Mouse (Mus musculus) forebrain, embryonic 12.5 days (tissue): ENCODE measurements around the gene Xpc. TPM values are rescaled to one million over a fixed set of nuclear protein-coding genes. Genes with fewer than 3 reads are reported as not detected.

Experiments
- ATAC-seq: fragments of 200-750 bp; cut with Nextera tagmentation; 2 replicates; pipeline ENCODE4 v1.8.0; 2017; ENCODE audit warnings: moderate TSS enrichment; ENCODE audit not compliant: low FRiP score
- H3K27ac ChIP-seq: fragments of 300-500 bp; sonication (generic); 2 replicates; pipeline ENCODE4 v1.5.1; 2016; ENCODE audit warnings: mild to moderate bottlenecking
- H3K27me3 ChIP-seq: fragments of 300-500 bp; sonication (generic); 2 replicates; pipeline ENCODE4 v1.6.1; 2016; ENCODE audit warnings: mild to moderate bottlenecking
- H3K36me3 ChIP-seq: fragments of 300-500 bp; sonication (generic); replicated peaks from 2 replicates; pipeline ENCODE4 v1.6.1; 2016; ENCODE audit warnings: mild to moderate bottlenecking
- H3K4me1 ChIP-seq: fragments of 300-500 bp; sonication (generic); 2 replicates; pipeline ENCODE4 v1.6.1; 2016
- H3K4me2 ChIP-seq: fragments of 300-500 bp; sonication (generic); 2 replicates; pipeline ENCODE4 v1.6.1; 2016; ENCODE audit warnings: mild to moderate bottlenecking, moderate library complexity
- H3K4me3 ChIP-seq: fragments of 300-500 bp; sonication (generic); replicated peaks from 2 replicates; pipeline ENCODE4 v1.5.1; 2016; ENCODE audit warnings: mild to moderate bottlenecking
- H3K9ac ChIP-seq: fragments of 300-500 bp; sonication (generic); 2 replicates; pipeline ENCODE4 v1.6.1; 2016; ENCODE audit warnings: mild to moderate bottlenecking
- H3K9me3 ChIP-seq: fragments of 300-500 bp; sonication (generic); 2 replicates; pipeline ENCODE4 v1.6.1; 2016
- WGBS: fragments of 180-500 bp; shearing (Covaris S2); methylation state at CpG from one replicate; pipeline ENCODE4 v1.1.7; 2016; 5-methylcytosine and 5-hydroxymethylcytosine counted together
- polyA plus RNA-seq: library from polyadenylated mRNA; unstranded; fragments of >200 nt; fragmentation: Nextera tagmentation; extraction: Ambion mirVana; gene quantifications from 2 replicates; pipeline ENCODE4 v1.2.1, GENCODE M21; 2016

Gene Xpc
- polyA plus RNA-seq, result 24.4 and 26.7 TPM in 2 replicates

- peak within 1 kb of the TSS; percentile 76 for H3K4me2 ChIP-seq
- H3K27ac ChIP-seq, result peak within 1 kb of the TSS; percentile 59
- peak within 1 kb of the TSS; percentile 90 for H3K9ac ChIP-seq
- peak; percentile 98 for ATAC-seq
- WGBS, result under 1% methylated on average over 80 of the region's 80 CpGs
- H3K4me3 ChIP-seq, result peak within 1 kb of the TSS; percentile 80
- H3K27me3 ChIP-seq, result no peaks in the 10 kb centered on the region
- H3K36me3 ChIP-seq, result peaks cover 32% of the 10 kb centered on the region
- H3K9me3 ChIP-seq, result no peaks in the 10 kb centered on the region
- peaks cover 21% of the 10 kb centered on the region for H3K4me1 ChIP-seq
Observed at GRCm38 (mm10) chr6:91515545-91516449, at the start of gene Xpc, which contains the start of gene Lsm3. Gene Xpc (minus strand): TSS chr6:91515888. Gene Lsm3 (plus strand): TSS chr6:91515928.

GRCm38 (mm10) chr6:91563031-91563430, 47.3 kb upstream of the Xpc start:
- no peak overlapping the region for H3K9ac ChIP-seq
- H3K36me3 ChIP-seq, result no peaks in the 10 kb centered on the region
- 82% methylated on average over 3 of the region's 3 CpGs for WGBS
- no peaks in the 10 kb centered on the region for H3K4me1 ChIP-seq
- H3K27ac ChIP-seq, result no peak overlapping the region
- no peak for ATAC-seq
- H3K4me3 ChIP-seq, result no peak overlapping the region
- no peaks in the 10 kb centered on the region for H3K27me3 ChIP-seq
- no peak overlapping the region for H3K4me2 ChIP-seq
- H3K9me3 ChIP-seq, result no peaks in the 10 kb centered on the region

GRCm38 (mm10) chr6:91560186-91560585, 44.5 kb upstream of the Xpc start:
- Histone ChIP-seq H3K36me3 (no peaks in the 10 kb centered on the region), H3K4me3 (no peak overlapping the region), H3K4me1 (no peaks in the 10 kb centered on the region), H3K9ac (no peak overlapping the region), H3K4me2 (no peak overlapping the region), H3K27ac (no peak overlapping the region), H3K27me3 (no peaks in the 10 kb centered on the region), H3K9me3 (no peaks in the 10 kb centered on the region)
- 97% methylated on average over 3 of the region's 3 CpGs for WGBS
- ATAC-seq, result no peak

GRCm38 (mm10) chr6:91559371-91559770, 43.7 kb upstream of the Xpc start:
- no peaks in the 10 kb centered on the region for H3K4me1 ChIP-seq
- no peak for ATAC-seq
- H3K9ac ChIP-seq, result no peak overlapping the region
- no peak overlapping the region for H3K27ac ChIP-seq
- WGBS, result 84% methylated on average over 4 of the region's 4 CpGs
- H3K4me2 ChIP-seq, result no peak overlapping the region
- no peaks in the 10 kb centered on the region for H3K27me3 ChIP-seq
- H3K4me3 ChIP-seq, result no peak overlapping the region
- H3K9me3 ChIP-seq, result no peaks in the 10 kb centered on the region
- no peaks in the 10 kb centered on the region for H3K36me3 ChIP-seq

- Histone ChIP-seq H3K4me2 (no peak overlapping the region), H3K4me1 (no peaks in the 10 kb centered on the region), H3K36me3 (no peaks in the 10 kb centered on the region), H3K27ac (no peak overlapping the region), H3K4me3 (no peak overlapping the region), H3K9ac (no peak overlapping the region), H3K9me3 (no peaks in the 10 kb centered on the region), H3K27me3 (no peaks in the 10 kb centered on the region)
- 78% methylated on average over 1 of the region's 1 CpGs for WGBS
- no peak for ATAC-seq
Observed at GRCm38 (mm10) chr6:91558565-91558964, 42.9 kb upstream of the Xpc start.

GRCm38 (mm10) chr6:91552693-91553092, 37.0 kb upstream of the Xpc start:
- no peak for ATAC-seq
- no peaks in the 10 kb centered on the region for H3K9me3 ChIP-seq
- H3K36me3 ChIP-seq, result no peaks in the 10 kb centered on the region
- H3K9ac ChIP-seq, result no peak overlapping the region
- no peaks in the 10 kb centered on the region for H3K27me3 ChIP-seq
- no peak overlapping the region for H3K4me3 ChIP-seq
- no peak overlapping the region for H3K27ac ChIP-seq
- 68% methylated on average over 3 of the region's 3 CpGs for WGBS
- H3K4me2 ChIP-seq, result no peak overlapping the region
- no peaks in the 10 kb centered on the region for H3K4me1 ChIP-seq

- no peak for ATAC-seq
- no peaks in the 10 kb centered on the region for H3K4me1 ChIP-seq
- H3K27me3 ChIP-seq, result no peaks in the 10 kb centered on the region
- 97% methylated on average over 3 of the region's 3 CpGs for WGBS
- no peak overlapping the region for H3K4me3 ChIP-seq
- no peaks in the 10 kb centered on the region for H3K9me3 ChIP-seq
- no peak overlapping the region for H3K9ac ChIP-seq
- no peaks in the 10 kb centered on the region for H3K36me3 ChIP-seq
- H3K4me2 ChIP-seq, result no peak overlapping the region
- H3K27ac ChIP-seq, result no peak overlapping the region
Observed at GRCm38 (mm10) chr6:91551671-91552070, 36.0 kb upstream of the Xpc start.

- H3K36me3 ChIP-seq, result no peaks in the 10 kb centered on the region
- no peak for ATAC-seq
- no peak overlapping the region for H3K27ac ChIP-seq
- no peaks in the 10 kb centered on the region for H3K27me3 ChIP-seq
- H3K4me3 ChIP-seq, result no peak overlapping the region
- no peak overlapping the region for H3K4me2 ChIP-seq
- no peaks in the 10 kb centered on the region for H3K9me3 ChIP-seq
- H3K4me1 ChIP-seq, result no peaks in the 10 kb centered on the region
- H3K9ac ChIP-seq, result no peak overlapping the region
- WGBS, result 78% methylated on average over 5 of the region's 5 CpGs
Observed at GRCm38 (mm10) chr6:91549621-91550020, 33.9 kb upstream of the Xpc start.

- no peaks in the 10 kb centered on the region for H3K4me1 ChIP-seq
- no peak overlapping the region for H3K4me2 ChIP-seq
- H3K27ac ChIP-seq, result no peak overlapping the region
- no peak for ATAC-seq
- no peaks in the 10 kb centered on the region for H3K36me3 ChIP-seq
- 60% methylated on average over 1 of the region's 1 CpGs for WGBS
- no peak overlapping the region for H3K9ac ChIP-seq
- no peak overlapping the region for H3K4me3 ChIP-seq
- H3K27me3 ChIP-seq, result no peaks in the 10 kb centered on the region
- H3K9me3 ChIP-seq, result no peaks in the 10 kb centered on the region
Observed at GRCm38 (mm10) chr6:91547313-91547712, 31.6 kb upstream of the Xpc start.

GRCm38 (mm10) chr6:91546241-91546884, 30.7 kb upstream of the Xpc start:
- no peak for ATAC-seq
- H3K9me3 ChIP-seq, result no peaks in the 10 kb centered on the region
- no peak overlapping the region for H3K9ac ChIP-seq
- H3K4me1 ChIP-seq, result no peaks in the 10 kb centered on the region
- H3K4me2 ChIP-seq, result no peak overlapping the region
- no peak overlapping the region for H3K27ac ChIP-seq
- H3K36me3 ChIP-seq, result no peaks in the 10 kb centered on the region
- H3K27me3 ChIP-seq, result no peaks in the 10 kb centered on the region
- H3K4me3 ChIP-seq, result no peak overlapping the region
- 67% methylated on average over 9 of the region's 9 CpGs for WGBS

- no peaks in the 10 kb centered on the region for H3K9me3 ChIP-seq
- no peak overlapping the region for H3K4me3 ChIP-seq
- H3K4me1 ChIP-seq, result no peaks in the 10 kb centered on the region
- H3K4me2 ChIP-seq, result no peak overlapping the region
- no peak overlapping the region for H3K9ac ChIP-seq
- no peaks in the 10 kb centered on the region for H3K27me3 ChIP-seq
- no peaks in the 10 kb centered on the region for H3K36me3 ChIP-seq
- no peak for ATAC-seq
- no peak overlapping the region for H3K27ac ChIP-seq
- WGBS, result 91% methylated on average over 5 of the region's 5 CpGs
Observed at GRCm38 (mm10) chr6:91543056-91543455, 27.4 kb upstream of the Xpc start.

GRCm38 (mm10) chr6:91541276-91541675, 25.6 kb upstream of the Xpc start:
- WGBS, result 73% methylated on average over 3 of the region's 3 CpGs
- Histone ChIP-seq H3K4me3 (no peak overlapping the region), H3K27me3 (no peaks in the 10 kb centered on the region), H3K27ac (0 out of 2 replicates have a peak overlapping the region, but pooled peaks have one; percentile 36), H3K9me3 (no peaks in the 10 kb centered on the region), H3K4me1 (no peaks in the 10 kb centered on the region), H3K4me2 (no peak overlapping the region), H3K9ac (no peak overlapping the region), H3K36me3 (no peaks in the 10 kb centered on the region)
- ATAC-seq, result no peak
